9 mouse cellular contexts compared by ENCODE assay signal in genomic region chr3:141811348-141811747, GRCm38 (mm10).
DNase-seq lines count a peak whose midpoint lies in the region; ATAC-seq and TF ChIP-seq lines count a peak whose summit lies in the region.
"Had no signal": no experiment of that assay in that cellular context is flagged by ENCODE, and none has a peak within 500 bp of the region (broad histone marks: within the 10 kb centered on the region; RNA-seq: fewer than 3 reads in every experiment).

No protein-coding gene starts in this region.

- TF ChIP-seq CTCF in CH12.LX (conservative IDR thresholded peaks at IDR 0.05 in 1 of 2, IDR thresholded peaks at IDR 0.05 in 1 of 2; ENCODE audit: low read depth in 2 of 2, low read length in 2 of 2), result no peak

- H3K4me2 ChIP-seq in CH12.LX (ENCODE audit: insufficient read depth, low read depth, poor library complexity, severe bottlenecking), result no peak overlapping the region
- H3K4me2 ChIP-seq in limb, embryonic 12.5 days, result no peak overlapping the region
- H3K4me2 ChIP-seq: heart, embryonic 13.5 days had no signal

- in situ Hi-C loops in CH12.LX (cut with MboI; ENCODE audit: low pct_ligation_motif_present, low pct_unique_long_range_greater_than_20kb, low sequenced_read_pairs), result no loop called here

- H3K4me3 ChIP-seq in CH12.LX (replicated peaks in 1 of 3; ENCODE audit: low read depth in 2 of 3, low read length in 2 of 3, poor library complexity in 1 of 3), result no peak overlapping the region
- H3K4me3 ChIP-seq in limb, embryonic 12.5 days (replicated peaks), result no peak overlapping the region
- H3K4me3 ChIP-seq: heart, embryonic 13.5 days had no signal

- no peak for DNase-seq in frontal cortex, postnatal 14 days (ENCODE audit: low spot score in 2 of 2)
- peak; percentile 56 for DNase-seq in CH12.LX (ENCODE audit: extremely low read depth)
- peak; percentile 64 for DNase-seq in embryo, embryonic 11.5 days (ENCODE audit: low read depth, low spot score)
- DNase-seq in testis, postnatal 10 days (ENCODE audit: low spot score), result peak; percentile 65
- no peak for DNase-seq in spleen, adult 18-20 months
- no peak for DNase-seq in thymus, postnatal 10 days (ENCODE audit: low spot score in 2 of 2)

- H3K9me3 ChIP-seq in CH12.LX (replicated peaks; ENCODE audit: low read length), result no peaks in the 10 kb centered on the region
- no peaks in the 10 kb centered on the region for H3K9me3 ChIP-seq in limb, embryonic 12.5 days
- H3K9me3 ChIP-seq: heart, embryonic 13.5 days had no signal

- peak; percentile 15; the same call in 1 of the 2 replicates for ATAC-seq in frontal cortex, adult (ENCODE audit: low TSS enrichment)
- ATAC-seq in limb, embryonic 12.5 days (ENCODE audit: insufficient number of reproducible peaks, insufficient read depth, low FRiP score, low TSS enrichment, low read depth), result peak; percentile 47; the same call in 1 of the 2 replicates

- H3K9ac ChIP-seq in CH12.LX (ENCODE audit: insufficient read depth, low read depth), result no peak overlapping the region
- H3K9ac ChIP-seq in limb, embryonic 12.5 days (replicated peaks), result no peak overlapping the region
- H3K9ac ChIP-seq: heart, embryonic 13.5 days had no signal

- no peak for TF ChIP-seq EP300 in CH12.LX (IDR thresholded peaks at IDR 0.05; ENCODE audit: low read length)

- no peak for TF ChIP-seq POLR2A in CH12.LX (IDR thresholded peaks at IDR 0.05; ENCODE audit: low read depth, low read length)

- no peak overlapping the region for H3K27ac ChIP-seq in CH12.LX (ENCODE audit: insufficient read depth, low read depth)
- H3K27ac ChIP-seq in limb, embryonic 12.5 days, result no peak overlapping the region
- H3K27ac ChIP-seq: heart, embryonic 13.5 days had no signal

- no peaks in the 10 kb centered on the region for H3K27me3 ChIP-seq in CH12.LX (replicated peaks)
- no peaks in the 10 kb centered on the region for H3K27me3 ChIP-seq in limb, embryonic 12.5 days
- H3K27me3 ChIP-seq: heart, embryonic 13.5 days had no signal

- no peaks in the 10 kb centered on the region for H3K79me2 ChIP-seq in CH12.LX (replicated peaks; ENCODE audit: control insufficient read depth, extremely low read depth, insufficient read depth, poor library complexity, severe bottlenecking)

- dilution Hi-C loops in CH12.LX (cut with MboI; ENCODE audit: extremely low pct_ligation_motif_present, extremely low pct_unique_long_range_greater_than_20kb, low sequenced_read_pairs), result no loop called here

- no peak for TF ChIP-seq RAD21 in CH12.LX (IDR thresholded peaks at IDR 0.05; ENCODE audit: low read depth, low read length)

- 18% methylated on average over 2 of the region's 2 CpGs for WGBS in limb, embryonic 12.5 days

- no peaks in the 10 kb centered on the region for H3K36me3 ChIP-seq in CH12.LX (replicated peaks in 1 of 2; ENCODE audit: control insufficient read depth in 1 of 2, insufficient read depth in 1 of 2, low read length in 1 of 2)
- H3K36me3 ChIP-seq in limb, embryonic 12.5 days, result no peaks in the 10 kb centered on the region
- H3K36me3 ChIP-seq: heart, embryonic 13.5 days had no signal

- H3K4me1 ChIP-seq in CH12.LX (ENCODE audit: control insufficient read depth in 1 of 2, insufficient read depth in 2 of 2), result no peaks in the 10 kb centered on the region
- no peaks in the 10 kb centered on the region for H3K4me1 ChIP-seq in limb, embryonic 12.5 days (replicated peaks)
- H3K4me1 ChIP-seq: heart, embryonic 13.5 days had no signal

TF ChIP-seq in CH12.LX, 34 proteins besides CTCF, POLR2A, EP300 and RAD21:
- TF ChIP-seq PAX5 (IDR thresholded peaks at IDR 0.05; ENCODE audit: low read length), result no peak
- no peak for TF ChIP-seq ELF1 (IDR thresholded peaks at IDR 0.05; ENCODE audit: low read depth, low read length)

Comparison
In these comparisons a context has a peak if more than half of its experiments do, and no peak if none do; other contexts are left out.
1. DNase-seq: peak in CH12.LX (single experiment), embryo, embryonic 11.5 days (single experiment) and testis, postnatal 10 days (single experiment); none in frontal cortex, postnatal 14 days (0 of 2), spleen, adult 18-20 months (0 of 2) and thymus, postnatal 10 days (0 of 2).